Mouse (Mus musculus): ENCODE results near the gene Asic1. TPM values are rescaled to one million over a fixed set of nuclear protein-coding genes. Genes with fewer than 3 reads are reported as not detected.

Gene Asic1
- total and polyA plus RNA-seq, 3 experiments = 0.08 to 1.0 TPM; not detected in 1

DNA sequence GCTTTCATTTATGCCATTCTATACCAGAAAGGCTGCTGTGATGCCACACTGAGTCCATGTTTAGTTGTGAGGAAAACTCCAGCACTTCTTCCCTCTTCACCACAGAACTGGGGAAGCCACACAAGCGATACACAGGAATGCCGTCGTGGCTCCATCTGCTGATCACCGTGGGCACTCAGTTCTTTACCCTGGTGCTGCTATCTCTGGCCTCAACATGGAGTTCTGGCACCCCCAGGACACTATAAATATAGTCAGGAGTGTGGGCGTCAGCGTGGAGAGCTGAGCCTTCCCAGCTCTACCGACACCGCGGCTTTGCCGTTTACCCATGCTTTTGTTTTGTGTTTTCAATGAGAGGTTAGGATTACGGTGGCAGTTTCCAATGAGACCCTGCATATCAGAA, 66.5 kb downstream of the Asic1 start:
- Histone ChIP-seq H3K79me2 (ENCODE audit: control insufficient read depth, insufficient read depth, low read length, poor library complexity) (no peaks in the 10 kb centered on the region), H3K4me3 (ENCODE audit: control insufficient read depth in 1 of 2, insufficient read depth in 1 of 2, low read depth in 2 of 2, low read length in 2 of 2) (no peak overlapping the region), H3K27me3 (ENCODE audit: control insufficient read depth in 1 of 2, insufficient read depth in 2 of 2, low read length in 2 of 2) (no peaks in the 10 kb centered on the region), H3K9ac (ENCODE audit: control insufficient read depth, low read depth, low read length, poor library complexity, severe bottlenecking) (no peak overlapping the region), H3K9me3 (replicated peaks; ENCODE audit: insufficient read depth, low read length) (no peaks in the 10 kb centered on the region), H3K36me3 (ENCODE audit: control insufficient read depth in 1 of 2, insufficient read depth in 2 of 2, low read length in 2 of 2) (no peaks in the 10 kb centered on the region; a peak in 1 of 4 replicates), H3K27ac (ENCODE audit: control insufficient read depth, low read depth, low read length) (no peak overlapping the region), H3K4me1 (ENCODE audit: control insufficient read depth in 1 of 2, insufficient read depth in 2 of 2, low read length in 2 of 2) (no peaks in the 10 kb centered on the region)
- TF ChIP-seq MYB (IDR thresholded peaks at IDR 0.05; ENCODE audit: low read depth, low read length) (no peak), MEF2A (IDR thresholded peaks at IDR 0.05; ENCODE audit: extremely low read depth, insufficient replicate concordance, low read depth, low read length, poor library complexity, severe bottlenecking) (no peak), KAT2A (conservative IDR thresholded peaks at IDR 0.05; ENCODE audit: low read depth, low read length) (no peak), ETS1 (IDR thresholded peaks at IDR 0.05; ENCODE audit: low read depth, low read length) (no peak), E2F4 (IDR thresholded peaks at IDR 0.05; ENCODE audit: borderline replicate concordance, low read depth, low read length) (no peak), BHLHE40 (IDR thresholded peaks at IDR 0.05; ENCODE audit: borderline replicate concordance, low read depth, low read length) (no peak), UBTF (IDR thresholded peaks at IDR 0.05; ENCODE audit: borderline replicate concordance, insufficient read depth, low read depth, low read length) (no peak), TCF12 (IDR thresholded peaks at IDR 0.05; ENCODE audit: low read depth, low read length) (no peak), POLR2AphosphoS2 (IDR thresholded peaks at IDR 0.05; ENCODE audit: low read length) (no peak), JUND (IDR thresholded peaks at IDR 0.05; ENCODE audit: low read depth, low read length) (no peak), CHD1 (IDR thresholded peaks at IDR 0.05; ENCODE audit: low read depth, low read length) (no peak), SIN3A (IDR thresholded peaks at IDR 0.05; ENCODE audit: low read length) (no peak), TAL1 (IDR thresholded peaks at IDR 0.05; ENCODE audit: low read length) (no peak)
- DNase-seq (ENCODE audit: low read depth, low spot score) = no peak

- H3K79me2 ChIP-seq (ENCODE audit: control insufficient read depth, insufficient read depth, low read length, poor library complexity) = no peaks in the 10 kb centered on the region
- DNase-seq (ENCODE audit: low read depth, low spot score) = no peak
- H3K4me3 ChIP-seq (ENCODE audit: control insufficient read depth in 1 of 2, insufficient read depth in 1 of 2, low read depth in 2 of 2, low read length in 2 of 2) = no peak overlapping the region
- TF ChIP-seq E2F4 (IDR thresholded peaks at IDR 0.05; ENCODE audit: borderline replicate concordance, low read depth, low read length) (no peak), KAT2A (conservative IDR thresholded peaks at IDR 0.05; ENCODE audit: low read depth, low read length) (no peak)
- H3K4me1 ChIP-seq (ENCODE audit: control insufficient read depth in 1 of 2, insufficient read depth in 2 of 2, low read length in 2 of 2) = no peaks in the 10 kb centered on the region
- H3K9ac ChIP-seq (ENCODE audit: control insufficient read depth, low read depth, low read length, poor library complexity, severe bottlenecking) = no peak overlapping the region
- no peaks in the 10 kb centered on the region for H3K27me3 ChIP-seq (ENCODE audit: control insufficient read depth in 1 of 2, insufficient read depth in 2 of 2, low read length in 2 of 2)
- H3K9me3 ChIP-seq (replicated peaks; ENCODE audit: insufficient read depth, low read length) = no peaks in the 10 kb centered on the region
- no peak overlapping the region for H3K27ac ChIP-seq (ENCODE audit: control insufficient read depth, low read depth, low read length)
- no peaks in the 10 kb centered on the region; a peak in 1 of 4 replicates for H3K36me3 ChIP-seq (ENCODE audit: control insufficient read depth in 1 of 2, insufficient read depth in 2 of 2, low read length in 2 of 2)
These were observed 70.1 kb downstream of the Asic1 start for GRCm38 (mm10) chr15:99740229-99740628.

Other genes with a start within 250 kb of the Asic1 start
- 2.5 and 3.3 TPM in 2 replicates for gene Nckap5l, start 212.6 kb upstream of the Asic1 start, total RNA-seq (2012; rRNA removed)
- 10 to 100 TPM in 1 of 2 experiments, not detected in 1; 14.1 TPM for gene Nckap5l, start 212.6 kb upstream of the Asic1 start, polyA plus RNA-seq (2012; ENCODE audit: insufficient read depth in 1 of 2, insufficient read length in 2 of 2, low read depth in 1 of 2, low replicate concordance in 2 of 2, missing spikeins in 1 of 2)
- gene Bcdin3d, start 195.6 kb upstream of the Asic1 start, total RNA-seq (2012; rRNA removed) = 7.8 and 8.8 TPM in 2 replicates
- gene Bcdin3d, start 195.6 kb upstream of the Asic1 start, polyA plus RNA-seq (2012; ENCODE audit: insufficient read depth in 1 of 2, insufficient read length in 2 of 2, low read depth in 1 of 2, low replicate concordance in 2 of 2, missing spikeins in 1 of 2) = 10 to 100 TPM; 13.7 to 31.3 TPM
- 0.08 and 0.10 TPM in 2 replicates for gene Faim2, start 142.2 kb upstream of the Asic1 start, total RNA-seq (2012; rRNA removed)
- under 1 TPM in 1 of 2 experiments, not detected in 1; 0.06 TPM for gene Faim2, start 142.2 kb upstream of the Asic1 start, polyA plus RNA-seq (2012; ENCODE audit: insufficient read depth in 1 of 2, insufficient read length in 2 of 2, low read depth in 1 of 2, low replicate concordance in 2 of 2, missing spikeins in 1 of 2)
- not detected in 2 replicates for gene Aqp2, start 91.3 kb upstream of the Asic1 start, total RNA-seq (2012; rRNA removed)
- not detected for gene Aqp2, start 91.3 kb upstream of the Asic1 start, polyA plus RNA-seq (2012; ENCODE audit: insufficient read depth in 1 of 2, insufficient read length in 2 of 2, low read depth in 1 of 2, low replicate concordance in 2 of 2, missing spikeins in 1 of 2)
- not detected in 2 replicates for gene Aqp5, start 79.6 kb upstream of the Asic1 start, total RNA-seq (2012; rRNA removed)
- not detected for gene Aqp5, start 79.6 kb upstream of the Asic1 start, polyA plus RNA-seq (2012; ENCODE audit: insufficient read depth in 1 of 2, insufficient read length in 2 of 2, low read depth in 1 of 2, low replicate concordance in 2 of 2, missing spikeins in 1 of 2)
- not detected in 2 replicates for gene Aqp6, start 69.0 kb upstream of the Asic1 start, total RNA-seq (2012; rRNA removed)
- not detected for gene Aqp6, start 69.0 kb upstream of the Asic1 start, polyA plus RNA-seq (2012; ENCODE audit: insufficient read depth in 1 of 2, insufficient read length in 2 of 2, low read depth in 1 of 2, low replicate concordance in 2 of 2, missing spikeins in 1 of 2)
- gene Racgap1, start 18.7 kb upstream of the Asic1 start, total RNA-seq (2012; rRNA removed) = 126 and 136 TPM in 2 replicates
- 100 to 1,000 TPM; 149 to 367 TPM for gene Racgap1, start 18.7 kb upstream of the Asic1 start, polyA plus RNA-seq (2012; ENCODE audit: insufficient read depth in 1 of 2, insufficient read length in 2 of 2, low read depth in 1 of 2, low replicate concordance in 2 of 2, missing spikeins in 1 of 2)
- gene Smarcd1, start 31.8 kb downstream of the Asic1 start, total RNA-seq (2012; rRNA removed) = 19.5 and 20.1 TPM in 2 replicates
- 100 to 1,000 TPM in 1 of 2 experiments, 10 to 100 TPM in 1; 72.5 to 247 TPM for gene Smarcd1, start 31.8 kb downstream of the Asic1 start, polyA plus RNA-seq (2012; ENCODE audit: insufficient read depth in 1 of 2, insufficient read length in 2 of 2, low read depth in 1 of 2, low replicate concordance in 2 of 2, missing spikeins in 1 of 2)
- 1.7 and 2.1 TPM in 2 replicates for gene Gm17349, start 35.1 kb downstream of the Asic1 start, total RNA-seq (2012; rRNA removed)
- not detected for gene Gm17349, start 35.1 kb downstream of the Asic1 start, polyA plus RNA-seq (2012; ENCODE audit: insufficient read depth in 1 of 2, insufficient read length in 2 of 2, low read depth in 1 of 2, low replicate concordance in 2 of 2, missing spikeins in 1 of 2)
- 0.13 and 0.23 TPM in 2 replicates for gene Gpd1, start 47.1 kb downstream of the Asic1 start, total RNA-seq (2012; rRNA removed)
- gene Gpd1, start 47.1 kb downstream of the Asic1 start, polyA plus RNA-seq (2012; ENCODE audit: insufficient read depth in 1 of 2, insufficient read length in 2 of 2, low read depth in 1 of 2, low replicate concordance in 2 of 2, missing spikeins in 1 of 2) = under 1 TPM in 1 of 2 experiments, not detected in 1; 0.52 TPM
- 117 and 125 TPM in 2 replicates for gene Cox14, start 55.2 kb downstream of the Asic1 start, total RNA-seq (2012; rRNA removed)
- 100 to 1,000 TPM in 1 of 2 experiments, not detected in 1; 113 TPM for gene Cox14, start 55.2 kb downstream of the Asic1 start, polyA plus RNA-seq (2012; ENCODE audit: insufficient read depth in 1 of 2, insufficient read length in 2 of 2, low read depth in 1 of 2, low replicate concordance in 2 of 2, missing spikeins in 1 of 2)
- gene Cers5, start 102.5 kb downstream of the Asic1 start, total RNA-seq (2012; rRNA removed) = 21.8 and 31.5 TPM in 2 replicates
- gene Cers5, start 102.5 kb downstream of the Asic1 start, polyA plus RNA-seq (2012; ENCODE audit: insufficient read depth in 1 of 2, insufficient read length in 2 of 2, low read depth in 1 of 2, low replicate concordance in 2 of 2, missing spikeins in 1 of 2) = 10 to 100 TPM in 1 of 2 experiments, not detected in 1; 43.5 TPM
- gene Lima1, start 205.1 kb downstream of the Asic1 start, total RNA-seq (2012; rRNA removed) = 0.88 and 1.1 TPM in 2 replicates
- 1 to 10 TPM in 1 of 2 experiments, not detected in 1; 7.9 TPM for gene Lima1, start 205.1 kb downstream of the Asic1 start, polyA plus RNA-seq (2012; ENCODE audit: insufficient read depth in 1 of 2, insufficient read length in 2 of 2, low read depth in 1 of 2, low replicate concordance in 2 of 2, missing spikeins in 1 of 2)

All from MEL (cell line).